Mouse (Mus musculus): Measurements from ENCODE around the gene Pycr2. TPM values are rescaled to one million over a fixed set of nuclear protein-coding genes. Genes with fewer than 3 reads are reported as not detected.

The Pycr2 gene
- total RNA-seq, 1 experiment from 2014 or later: 19.3 TPM

Other genes starting within 250 kb of the Pycr2 start
- gene Mixl1, start 207.3 kb upstream of the Pycr2 start, total RNA-seq (2017): 0.12 TPM in 1 of 2 replicates, not detected in the other
- 89.5 and 91.6 TPM in 2 replicates for gene Acbd3, start 178.2 kb upstream of the Pycr2 start, total RNA-seq (2017)
- gene H3f3a, start 90.3 kb upstream of the Pycr2 start, total RNA-seq (2017): 2,143 and 2,209 TPM in 2 replicates
- gene Sde2, start 53.2 kb upstream of the Pycr2 start, total RNA-seq (2017): 33.0 and 38.8 TPM in 2 replicates
- gene Lefty2, start 11.2 kb upstream of the Pycr2 start, total RNA-seq (2017): not detected in 2 replicates
- not detected in 2 replicates for gene Lefty1, start 30.7 kb downstream of the Pycr2 start, total RNA-seq (2017)
- gene Tmem63a, start 38.1 kb downstream of the Pycr2 start, total RNA-seq (2017): 14.9 and 15.8 TPM in 2 replicates
- 50.7 and 59.5 TPM in 2 replicates for gene Ephx1, start 116.6 kb downstream of the Pycr2 start, total RNA-seq (2017)
- not detected in 2 replicates for gene 9130409I23Rik, start 146.9 kb downstream of the Pycr2 start, total RNA-seq (2017)
- 26.5 and 32.8 TPM in 2 replicates for gene Nvl, start 239.9 kb downstream of the Pycr2 start, total RNA-seq (2017)
- 27.7 and 38.1 TPM in 2 replicates for gene Cnih4, start 240.4 kb downstream of the Pycr2 start, total RNA-seq (2017)

All from neutrophil, adult 5-6 weeks (primary cell).